Comparison of ENCODE assay signal across 19 mouse cellular contexts in the genomic region with DNA sequence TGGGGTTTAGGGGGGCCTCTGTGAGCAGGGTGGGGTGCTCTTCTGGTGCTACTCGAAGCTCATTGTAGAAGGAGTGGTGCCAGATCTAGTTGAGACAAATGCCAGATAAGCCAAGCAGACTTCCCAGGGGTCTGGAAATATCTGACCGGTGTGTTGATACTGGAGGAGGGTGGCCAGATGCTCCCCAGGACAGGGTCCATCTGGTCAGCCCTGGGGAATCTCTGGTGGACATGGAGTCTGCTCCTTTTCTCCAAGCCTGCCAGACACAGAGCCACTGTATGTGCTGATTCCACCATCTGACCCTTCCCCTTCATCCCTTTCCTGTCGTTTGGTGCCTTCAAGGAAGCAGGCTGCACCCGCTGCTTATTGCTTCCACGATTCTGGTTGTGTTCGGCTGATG. TPM values are rescaled to one million over a fixed set of nuclear protein-coding genes. Genes with fewer than 3 reads are reported as not detected.
DNase-seq lines count a peak whose midpoint lies in the region; ATAC-seq and TF ChIP-seq lines count a peak whose summit lies in the region.
"Had no signal": no experiment of that assay in that cellular context is flagged by ENCODE, and none has a peak within 500 bp of the region (broad histone marks: within the 10 kb centered on the region; RNA-seq: fewer than 3 reads in every experiment).

No protein-coding gene starts in this region.

- no peak overlapping the region for H3K4me2 ChIP-seq in intestine, embryonic 15.5 days (replicated peaks)
- H3K4me2 ChIP-seq in intestine, postnatal 0 days (replicated peaks; ENCODE audit: low read depth): no peak overlapping the region
- H3K4me2 ChIP-seq: embryonic facial prominence, embryonic 15.5 days; hindbrain, embryonic 13.5 days; limb, embryonic 13.5 days; midbrain, embryonic 15.5 days had no signal

- no peak overlapping the region for H3K27ac ChIP-seq in intestine, embryonic 15.5 days
- no peak overlapping the region for H3K27ac ChIP-seq in intestine, postnatal 0 days (ENCODE audit: low read depth, low read length)
- H3K27ac ChIP-seq: embryonic facial prominence, embryonic 15.5 days; hindbrain, embryonic 13.5 days; layer of hippocampus, adult 2 months; limb, embryonic 13.5 days; midbrain, embryonic 15.5 days had no signal

- no peaks in the 10 kb centered on the region for H3K9me3 ChIP-seq in intestine, embryonic 15.5 days
- no peaks in the 10 kb centered on the region for H3K9me3 ChIP-seq in intestine, postnatal 0 days (ENCODE audit: control insufficient read depth)
- H3K9me3 ChIP-seq: embryonic facial prominence, embryonic 15.5 days; hindbrain, embryonic 13.5 days; limb, embryonic 13.5 days; midbrain, embryonic 15.5 days had no signal

- 19% methylated on average over 6 of the region's 6 CpGs for WGBS in intestine, embryonic 15.5 days
- WGBS in intestine, postnatal 0 days: 21% methylated on average over 6 of the region's 6 CpGs

- peak; percentile 68 for DNase-seq in cerebellum, adult 11-12 months
- peak; percentile 73 for DNase-seq in cerebellum, adult 9-10 months
- peak; percentile 38 for DNase-seq in yolk sac, embryonic 10.5 days (ENCODE audit: low spot score)
- no peak for DNase-seq in kidney, postnatal 25 days
- no peak for DNase-seq in thymus, postnatal 25 days
- DNase-seq: adrenal gland, adult 8-10 months; layer of hippocampus, postnatal 36 days; lung, adult 2 months; lung, postnatal 36 days; thymus, adult 18-20 months had no signal

- peak; percentile 14; the same call in 1 of the 2 replicates for ATAC-seq in intestine, embryonic 15.5 days
- no peak for ATAC-seq in intestine, postnatal 0 days
- ATAC-seq: forebrain, embryonic 16.5 days; midbrain, embryonic 15.5 days had no signal

- TF ChIP-seq CTCF in intestine, postnatal 0 days (IDR thresholded peaks at IDR 0.05; ENCODE audit: low read depth): no peak

- no peaks in the 10 kb centered on the region for H3K27me3 ChIP-seq in intestine, embryonic 15.5 days (replicated peaks)
- no peaks in the 10 kb centered on the region for H3K27me3 ChIP-seq in intestine, postnatal 0 days (replicated peaks; ENCODE audit: control insufficient read depth, insufficient read depth, low read length)
- H3K27me3 ChIP-seq: embryonic facial prominence, embryonic 15.5 days; hindbrain, embryonic 13.5 days; limb, embryonic 13.5 days; midbrain, embryonic 15.5 days had no signal

- peaks cover 5% of the 10 kb centered on the region; the same call in 1 of the 2 replicates for H3K4me1 ChIP-seq in intestine, embryonic 15.5 days (replicated peaks)
- 0 out of 2 replicates have a peak, but pooled peaks cover 3% of the 10 kb centered on the region for H3K4me1 ChIP-seq in intestine, postnatal 0 days (replicated peaks; ENCODE audit: control insufficient read depth, insufficient read depth, low read length)
- H3K4me1 ChIP-seq: embryonic facial prominence, embryonic 15.5 days; hindbrain, embryonic 13.5 days; limb, embryonic 13.5 days; midbrain, embryonic 15.5 days had no signal

- H3K9ac ChIP-seq in intestine, embryonic 15.5 days: no peak overlapping the region
- no peak overlapping the region for H3K9ac ChIP-seq in intestine, postnatal 0 days (ENCODE audit: low read depth, low read length)
- H3K9ac ChIP-seq: embryonic facial prominence, embryonic 15.5 days; hindbrain, embryonic 13.5 days; limb, embryonic 13.5 days; midbrain, embryonic 15.5 days had no signal

- no peak overlapping the region for H3K4me3 ChIP-seq in intestine, embryonic 15.5 days (replicated peaks)
- no peak overlapping the region for H3K4me3 ChIP-seq in intestine, postnatal 0 days (ENCODE audit: low read depth, low read length)
- H3K4me3 ChIP-seq: embryonic facial prominence, embryonic 15.5 days; hindbrain, embryonic 13.5 days; layer of hippocampus, adult 2 months; limb, embryonic 13.5 days; midbrain, embryonic 15.5 days; myocyte had no signal

- H3K36me3 ChIP-seq in intestine, embryonic 15.5 days: no peaks in the 10 kb centered on the region
- H3K36me3 ChIP-seq in intestine, postnatal 0 days (ENCODE audit: control insufficient read depth, insufficient read depth): no peaks in the 10 kb centered on the region
- H3K36me3 ChIP-seq: embryonic facial prominence, embryonic 15.5 days; hindbrain, embryonic 13.5 days; limb, embryonic 13.5 days; midbrain, embryonic 15.5 days had no signal

RNA-seq across cellular contexts. Expression of a gene that starts 12.9 kb away (rescaled TPM):
- polyA plus RNA-seq in intestine, embryonic 15.5 days (2015; fragmentation: Nextera tagmentation; extraction: Ambion mirVana): 1,278 and 1,309 TPM in 2 replicates
- polyA plus RNA-seq in intestine, postnatal 0 days (2015; fragmentation: Nextera tagmentation; extraction: Ambion mirVana): 2,265 and 2,375 TPM in 2 replicates

RNA-seq across cellular contexts. Expression of a gene that starts 16.4 kb away (rescaled TPM):
- 68.8 and 73.3 TPM in 2 replicates for polyA plus RNA-seq in intestine, embryonic 15.5 days (2015; fragmentation: Nextera tagmentation; extraction: Ambion mirVana)
- polyA plus RNA-seq in intestine, postnatal 0 days (2015; fragmentation: Nextera tagmentation; extraction: Ambion mirVana): 30.9 and 33.7 TPM in 2 replicates

RNA-seq across cellular contexts. Expression of a gene that starts 49.3 kb away (rescaled TPM):
- polyA plus RNA-seq in intestine, embryonic 15.5 days (2015; fragmentation: Nextera tagmentation; extraction: Ambion mirVana): 26.4 and 26.5 TPM in 2 replicates
- 24.9 and 28.1 TPM in 2 replicates for polyA plus RNA-seq in intestine, postnatal 0 days (2015; fragmentation: Nextera tagmentation; extraction: Ambion mirVana)

Comparison
In these comparisons a context has a peak if more than half of its experiments do, and no peak if none do; other contexts are left out.
1. DNase-seq: peak in cerebellum, adult 11-12 months (single experiment), cerebellum, adult 9-10 months (single experiment) and yolk sac, embryonic 10.5 days (single experiment); none in kidney, postnatal 25 days (0 of 2) and thymus, postnatal 25 days (single experiment).